In genomic region chr17:79894054-79894453, GRCm38 (mm10) we compare ENCODE assay signal across 7 mouse cellular contexts. TPM values are rescaled to one million over a fixed set of nuclear protein-coding genes. Genes with fewer than 3 reads are reported as not detected.
DNase-seq lines count a peak whose midpoint lies in the region; ATAC-seq lines count a peak whose summit lies in the region.

No protein-coding gene starts in this region.

- H3K4me3 ChIP-seq in megakaryocyte, embryonic 14.5 days (replicated peaks), result peak overlapping the region; percentile 99
- H3K4me3 ChIP-seq in forebrain, embryonic 13.5 days, result peak overlapping the region; percentile 97
- H3K4me3 ChIP-seq in limb, embryonic 15.5 days, result peak overlapping the region; percentile 95
- peak overlapping the region; percentile 97 for H3K4me3 ChIP-seq in stomach, embryonic 16.5 days (replicated peaks; ENCODE audit: low read length)

- DNase-seq in layer of hippocampus, postnatal 14 days (ENCODE audit: low spot score in 2 of 2), result no peak

- peaks cover 5% of the 10 kb centered on the region for H3K36me3 ChIP-seq in megakaryocyte, embryonic 14.5 days (replicated peaks; ENCODE audit: low read length)
- no peaks in the 10 kb centered on the region for H3K36me3 ChIP-seq in forebrain, embryonic 13.5 days (ENCODE audit: poor library complexity, severe bottlenecking)
- no peaks in the 10 kb centered on the region for H3K36me3 ChIP-seq in limb, embryonic 15.5 days
- no peaks in the 10 kb centered on the region for H3K36me3 ChIP-seq in stomach, embryonic 16.5 days (ENCODE audit: control insufficient read depth, insufficient read depth, low read length)

- H3K9ac ChIP-seq in forebrain, embryonic 13.5 days, result peak overlapping the region; percentile 37; the same call in 1 of the 2 replicates
- H3K9ac ChIP-seq in limb, embryonic 15.5 days, result no peak overlapping the region
- peak overlapping the region; percentile 31; the same call in 1 of the 2 replicates for H3K9ac ChIP-seq in stomach, embryonic 16.5 days (ENCODE audit: low read length)

- H3K9me3 ChIP-seq in megakaryocyte, embryonic 14.5 days, result no peaks in the 10 kb centered on the region
- no peaks in the 10 kb centered on the region for H3K9me3 ChIP-seq in forebrain, embryonic 13.5 days (replicated peaks)
- no peaks in the 10 kb centered on the region for H3K9me3 ChIP-seq in limb, embryonic 15.5 days
- no peaks in the 10 kb centered on the region for H3K9me3 ChIP-seq in stomach, embryonic 16.5 days (replicated peaks; ENCODE audit: control insufficient read depth, low read length)

- no peak for ATAC-seq in megakaryocyte, adult 5-6 weeks (ENCODE audit: poor library complexity, severe bottlenecking)
- ATAC-seq in forebrain, embryonic 13.5 days, result no peak
- no peak for ATAC-seq in limb, embryonic 15.5 days (ENCODE audit: insufficient number of reproducible peaks, low FRiP score, low TSS enrichment, low read depth)
- no peak for ATAC-seq in stomach, embryonic 16.5 days (ENCODE audit: insufficient read depth, low FRiP score)
- no peak for ATAC-seq in megakaryocyte progenitor cell, adult 5-6 weeks (replicated peaks; ENCODE audit: poor library complexity)

- peaks cover 71% of the 10 kb centered on the region for H3K4me1 ChIP-seq in megakaryocyte, embryonic 14.5 days
- peaks cover 25% of the 10 kb centered on the region for H3K4me1 ChIP-seq in forebrain, embryonic 13.5 days
- H3K4me1 ChIP-seq in limb, embryonic 15.5 days, result peaks cover 24% of the 10 kb centered on the region
- H3K4me1 ChIP-seq in stomach, embryonic 16.5 days (ENCODE audit: control insufficient read depth, insufficient read depth, low read length), result peaks cover 29% of the 10 kb centered on the region

- peak overlapping the region; percentile 81 for H3K4me2 ChIP-seq in forebrain, embryonic 13.5 days
- H3K4me2 ChIP-seq in limb, embryonic 15.5 days, result peak overlapping the region; percentile 83
- peak overlapping the region; percentile 63 for H3K4me2 ChIP-seq in stomach, embryonic 16.5 days (ENCODE audit: low read depth, low read length)

- peaks cover 11% of the 10 kb centered on the region for H3K27me3 ChIP-seq in megakaryocyte, embryonic 14.5 days (replicated peaks)
- H3K27me3 ChIP-seq in forebrain, embryonic 13.5 days, result peaks cover 21% of the 10 kb centered on the region
- peaks cover 11% of the 10 kb centered on the region for H3K27me3 ChIP-seq in limb, embryonic 15.5 days
- 0 out of 2 replicates have a peak, but pooled peaks cover 6% of the 10 kb centered on the region for H3K27me3 ChIP-seq in stomach, embryonic 16.5 days (ENCODE audit: control insufficient read depth, insufficient read depth, low read length)

- 70% methylated on average over 4 of the region's 4 CpGs for WGBS in forebrain, embryonic 13.5 days
- WGBS in limb, embryonic 15.5 days, result 61% methylated on average over 4 of the region's 4 CpGs
- 35% methylated on average over 4 of the region's 4 CpGs for WGBS in stomach, embryonic 16.5 days

- no peak overlapping the region for H3K27ac ChIP-seq in forebrain, embryonic 13.5 days
- no peak overlapping the region for H3K27ac ChIP-seq in limb, embryonic 15.5 days
- H3K27ac ChIP-seq in stomach, embryonic 16.5 days (ENCODE audit: low read length), result 0 out of 2 replicates have a peak overlapping the region, but pooled peaks have one; percentile 20

RNA-seq across cellular contexts. Expression of gene Atl2, which starts 1.9 kb away (rescaled TPM):
- polyA plus RNA-seq in megakaryocyte, embryonic 14.5 days (2012; ENCODE audit: insufficient read depth, low replicate concordance), result 1.4 and 1.5 TPM in 2 replicates
- 36.8 and 38.4 TPM in 2 replicates for total RNA-seq in megakaryocyte, adult 5-6 weeks (2015)
- 39.2 and 40.5 TPM in 2 replicates for total RNA-seq in megakaryocyte, adult 5-6 weeks (2017)
- polyA plus RNA-seq in forebrain, embryonic 13.5 days (2015; fragmentation: Nextera tagmentation; extraction: Ambion mirVana), result 31.8 and 36.4 TPM in 2 replicates
- polyA plus RNA-seq in limb, embryonic 15.5 days (2015; fragmentation: Nextera tagmentation; extraction: Ambion mirVana), result 31.7 and 33.0 TPM in 2 replicates
- polyA plus RNA-seq in stomach, embryonic 16.5 days (2015; fragmentation: Nextera tagmentation; extraction: Ambion mirVana), result 46.5 and 46.6 TPM in 2 replicates
- total RNA-seq in megakaryocyte progenitor cell, adult 5-6 weeks (2015), result 41.6 and 43.4 TPM in 2 replicates
- total RNA-seq in megakaryocyte progenitor cell, adult 5-6 weeks (2017), result 31.7 and 41.7 TPM in 2 replicates
- total RNA-seq in layer of hippocampus, postnatal 14 days (2021), result 10 to 100 TPM; 51.4 to 59.3 TPM

Comparison
In these comparisons a context has a peak if more than half of its experiments do, and no peak if none do; other contexts are left out.
1. RNA of gene Atl2, which starts 1.9 kb away (polyA plus RNA-seq): 46.5 to 46.6 TPM in stomach, embryonic 16.5 days, 31.8 to 36.4 TPM in forebrain, embryonic 13.5 days and 31.7 to 33.0 TPM in limb, embryonic 15.5 days; 1.4 to 1.5 TPM in megakaryocyte, embryonic 14.5 days; every median in the first group is over 10 times any median in the second.
2. Peak in every context shown above with its lines, with median percentiles within 50 percentile points of each other: H3K4me3 ChIP-seq and H3K4me2 ChIP-seq.